Mouse (Mus musculus): ENCODE measurements around the gene Sgcd. TPM values are rescaled to one million over a fixed set of nuclear protein-coding genes. Genes with fewer than 3 reads are reported as not detected.
"Not testable (repeated sequence)": the region's sequence is repeated elsewhere in the genome, so short reads cannot be mapped to it uniquely, and the experiment has no call there.

Gene Sgcd
- polyA plus RNA-seq, 1 experiment from 2014 or later: 4.0 TPM

- no peak overlapping the region for H3K9ac ChIP-seq
- no peak for ATAC-seq (ENCODE audit: low FRiP score)
- H3K4me2 ChIP-seq: no peak overlapping the region
- WGBS: 89% methylated on average over 1 of the region's 1 CpGs
- H3K27me3 ChIP-seq: no peaks in the 10 kb centered on the region
- no peaks in the 10 kb centered on the region for H3K36me3 ChIP-seq
- H3K4me1 ChIP-seq (replicated peaks): no peaks in the 10 kb centered on the region
- no peak overlapping the region for H3K4me3 ChIP-seq
- H3K9me3 ChIP-seq: no peaks in the 10 kb centered on the region
- no peak overlapping the region for H3K27ac ChIP-seq
Observed at GRCm38 (mm10) chr11:47568488-47568887, 420.3 kb downstream of the Sgcd start.

DNA sequence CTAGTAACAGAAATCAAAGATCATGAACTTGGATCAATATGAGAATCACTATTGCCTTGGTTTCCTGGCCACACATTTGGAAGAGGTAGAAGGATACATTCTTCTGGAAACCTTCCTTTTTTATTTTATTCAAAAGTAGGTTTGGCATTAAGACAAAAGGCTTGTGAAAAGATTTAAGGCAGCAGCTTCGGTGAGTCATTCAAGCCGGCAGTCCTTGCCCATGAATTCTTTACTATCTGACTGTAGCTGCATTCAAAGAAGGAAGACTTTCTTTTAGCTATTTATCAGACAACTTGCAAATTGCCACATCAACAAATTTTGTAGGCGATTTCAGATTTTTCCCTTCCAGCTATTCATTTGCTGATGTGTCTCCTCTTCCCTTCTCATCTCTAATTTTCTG lies 422.6 kb downstream of the Sgcd start:
- WGBS: 88% methylated on average over 3 of the region's 3 CpGs
- no peak overlapping the region for H3K27ac ChIP-seq

DNA sequence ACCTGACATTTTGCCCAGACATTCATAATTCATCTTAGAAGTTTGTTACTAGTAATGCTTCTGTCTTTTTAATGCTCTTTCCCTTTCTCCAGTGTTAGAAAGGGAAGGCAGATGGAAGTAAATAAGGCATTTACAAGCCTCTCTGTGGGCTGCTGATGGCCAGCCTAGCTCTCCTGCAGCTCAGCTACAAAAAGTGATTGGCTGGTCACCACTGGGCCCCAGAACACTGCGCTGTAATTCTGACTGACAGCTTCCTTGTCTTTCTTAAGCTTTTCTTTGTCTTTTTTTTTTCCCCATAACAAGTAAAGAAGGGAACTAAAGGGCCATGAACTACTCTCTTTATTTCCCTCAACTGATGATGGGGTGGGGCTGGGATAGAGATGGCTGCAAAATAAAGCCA lies 463.9 kb downstream of the Sgcd start:
- H3K27ac ChIP-seq: no peak overlapping the region
- no peaks in the 10 kb centered on the region for H3K9me3 ChIP-seq
- no peak for ATAC-seq (ENCODE audit: low FRiP score)
- H3K9ac ChIP-seq: no peak overlapping the region
- 10% methylated on average over 1 of the region's 1 CpGs for WGBS
- no peaks in the 10 kb centered on the region for H3K27me3 ChIP-seq
- no peak overlapping the region for H3K4me3 ChIP-seq
- no peaks in the 10 kb centered on the region for H3K4me1 ChIP-seq (replicated peaks)
- H3K4me2 ChIP-seq: no peak overlapping the region
- H3K36me3 ChIP-seq: no peaks in the 10 kb centered on the region

More for the DNA sequence above, 422.6 kb downstream of the Sgcd start:
- no peaks in the 10 kb centered on the region for H3K27me3 ChIP-seq
- H3K4me2 ChIP-seq: no peak overlapping the region
- no peaks in the 10 kb centered on the region for H3K9me3 ChIP-seq
- no peak for ATAC-seq (ENCODE audit: low FRiP score)
- H3K4me3 ChIP-seq: no peak overlapping the region
- H3K4me1 ChIP-seq (replicated peaks): no peaks in the 10 kb centered on the region
- H3K36me3 ChIP-seq: no peaks in the 10 kb centered on the region
- no peak overlapping the region for H3K9ac ChIP-seq

DNA sequence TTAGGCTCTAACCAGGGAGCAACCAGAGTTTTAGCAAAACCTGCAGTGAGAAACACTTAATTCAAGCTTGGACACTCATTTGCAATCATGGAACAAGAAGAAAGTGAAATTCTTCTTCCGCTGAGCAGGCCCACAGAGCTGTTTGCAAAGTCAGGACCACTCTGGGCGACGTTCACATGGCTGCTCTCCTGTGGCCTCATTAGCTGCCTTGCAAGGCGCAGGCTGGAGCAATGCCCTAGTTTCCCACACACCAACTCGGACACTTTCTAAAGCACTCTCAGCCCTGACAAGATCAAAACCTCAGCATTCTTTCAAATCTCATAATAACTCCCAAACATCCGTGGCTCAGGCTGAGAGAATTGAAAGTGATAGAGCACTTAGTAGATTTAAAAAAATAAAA lies 480.7 kb downstream of the Sgcd start:
- no peaks in the 10 kb centered on the region for H3K36me3 ChIP-seq
- no peaks in the 10 kb centered on the region for H3K9me3 ChIP-seq
- no peak overlapping the region for H3K4me2 ChIP-seq
- 84% methylated on average over 6 of the region's 6 CpGs for WGBS
- H3K4me1 ChIP-seq (replicated peaks): no peaks in the 10 kb centered on the region
- no peak overlapping the region for H3K27ac ChIP-seq
- no peak for ATAC-seq (ENCODE audit: low FRiP score)
- no peak overlapping the region for H3K4me3 ChIP-seq
- H3K27me3 ChIP-seq: no peaks in the 10 kb centered on the region
- H3K9ac ChIP-seq: no peak overlapping the region

DNA sequence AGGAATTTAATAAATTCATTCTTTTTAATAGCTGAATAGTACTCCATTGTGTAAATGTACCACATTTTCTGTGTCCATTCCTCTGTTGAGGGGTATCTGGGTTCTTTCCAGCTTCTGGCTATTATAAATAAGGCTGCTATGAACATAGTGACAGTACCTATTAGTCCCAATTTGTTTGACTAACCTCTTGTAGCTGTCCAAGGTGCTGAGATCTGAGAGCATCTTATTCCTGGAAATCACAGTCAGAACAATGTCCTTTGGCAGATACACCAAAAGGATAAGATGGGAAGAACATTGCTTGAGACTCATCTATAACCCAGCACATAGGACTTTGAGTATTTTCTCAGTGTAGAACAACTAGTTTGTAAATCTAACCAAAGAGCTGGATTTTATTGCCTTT lies 485.5 kb downstream of the Sgcd start:
- H3K9ac ChIP-seq; H3K9me3 ChIP-seq; H3K36me3 ChIP-seq; H3K27me3 ChIP-seq; H3K27ac ChIP-seq; H3K4me1 ChIP-seq (replicated peaks); H3K4me3 ChIP-seq; ATAC-seq (ENCODE audit: low FRiP score); H3K4me2 ChIP-seq: not testable (repeated sequence)

DNA sequence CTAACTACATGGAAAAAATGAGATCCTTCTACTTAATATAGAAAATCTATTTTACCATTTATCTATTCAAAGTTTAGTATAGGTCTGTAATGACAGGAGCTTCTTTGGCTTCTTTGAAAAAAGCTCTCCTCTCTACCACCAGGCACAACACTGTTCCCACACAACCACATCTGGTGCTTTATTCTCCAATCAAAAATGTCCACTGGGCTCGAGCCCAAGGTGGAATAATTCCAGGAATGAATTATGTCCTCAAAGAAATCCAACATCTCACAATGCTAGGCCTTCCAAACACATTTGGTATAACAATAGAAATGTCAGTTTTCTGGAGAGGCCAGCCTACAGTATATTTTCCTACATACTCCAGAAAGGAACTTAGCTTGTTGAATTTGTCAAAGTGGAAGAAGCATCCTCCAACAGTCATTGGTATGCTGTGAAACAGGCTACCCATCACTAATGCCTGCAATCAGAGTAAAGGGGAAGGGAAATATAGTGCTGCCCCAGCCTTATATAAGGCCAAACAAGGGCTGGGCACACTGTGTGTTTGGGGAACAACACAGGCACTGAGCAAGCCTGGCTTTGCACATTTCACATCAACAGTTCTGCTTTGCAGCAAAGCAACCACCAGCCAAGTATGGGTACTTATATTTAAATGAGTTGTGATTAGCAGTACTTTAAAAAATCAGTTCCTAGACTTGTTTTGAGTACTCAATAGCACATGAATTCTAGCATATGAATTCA lies 515.1 kb downstream of the Sgcd start:
- Histone ChIP-seq H3K27ac (no peak overlapping the region), H3K9ac (no peak overlapping the region), H3K9me3 (no peaks in the 10 kb centered on the region), H3K36me3 (no peaks in the 10 kb centered on the region), H3K4me3 (no peak overlapping the region), H3K4me1 (replicated peaks) (no peaks in the 10 kb centered on the region), H3K27me3 (no peaks in the 10 kb centered on the region), H3K4me2 (no peak overlapping the region)
- 65% methylated on average over 1 of the region's 1 CpGs for WGBS
- no peak for ATAC-seq (ENCODE audit: low FRiP score)

GRCm38 (mm10) chr11:47460700-47461099 lies 528.1 kb downstream of the Sgcd start:
- not testable (repeated sequence) for H3K27ac ChIP-seq; H3K4me1 ChIP-seq (replicated peaks); ATAC-seq (ENCODE audit: low FRiP score); H3K4me2 ChIP-seq; H3K27me3 ChIP-seq; H3K36me3 ChIP-seq; H3K4me3 ChIP-seq; H3K9me3 ChIP-seq; H3K9ac ChIP-seq

DNA sequence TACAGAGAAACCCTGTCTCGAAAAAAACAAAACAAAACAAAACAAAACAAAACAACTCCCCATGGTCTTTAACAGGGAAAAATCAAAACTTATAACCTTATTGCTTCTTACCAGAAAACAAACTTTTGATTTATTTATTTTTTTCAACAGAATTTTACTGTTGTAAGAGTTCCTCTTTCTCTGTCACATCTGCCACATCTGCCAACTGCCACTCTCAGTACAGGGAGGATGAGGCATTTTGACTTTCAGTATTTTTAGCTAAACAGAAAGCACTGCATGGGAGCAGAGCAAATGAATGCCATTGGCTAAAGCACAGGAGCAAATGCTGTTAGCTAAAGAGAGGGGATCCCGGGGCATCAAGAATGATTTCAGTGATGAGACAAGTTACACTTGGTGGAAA lies 528.6 kb downstream of the Sgcd start:
- H3K9me3 ChIP-seq: no peaks in the 10 kb centered on the region
- no peak overlapping the region for H3K27ac ChIP-seq
- H3K4me3 ChIP-seq: no peak overlapping the region
- no peaks in the 10 kb centered on the region for H3K27me3 ChIP-seq
- no peak for ATAC-seq (ENCODE audit: low FRiP score)
- WGBS: 82% methylated on average over 2 of the region's 2 CpGs
- H3K4me1 ChIP-seq (replicated peaks): no peaks in the 10 kb centered on the region; the same call in 1 of the 2 replicates
- no peak overlapping the region for H3K4me2 ChIP-seq
- no peaks in the 10 kb centered on the region for H3K36me3 ChIP-seq
- no peak overlapping the region for H3K9ac ChIP-seq

DNA sequence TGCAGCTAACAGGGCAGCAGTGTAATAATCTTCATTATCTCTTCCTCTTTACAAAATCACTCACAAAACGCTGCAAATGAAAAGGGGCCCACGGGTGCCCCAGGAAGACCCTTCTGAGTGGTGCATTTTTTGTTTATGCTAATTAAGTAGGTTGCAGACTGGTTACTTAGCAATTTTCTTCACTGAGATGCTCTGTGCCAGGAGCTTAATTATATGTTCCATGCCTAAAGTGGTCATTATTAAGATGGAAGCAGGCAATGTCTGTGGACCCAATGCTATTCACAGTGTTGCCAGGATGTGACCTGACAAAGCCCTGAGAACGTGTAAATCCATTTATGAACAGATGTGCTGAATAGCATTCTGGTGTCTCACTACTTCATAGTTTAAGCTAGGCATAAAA lies 529.6 kb downstream of the Sgcd start:
- peak; percentile 49; the same call in 1 of the 2 replicates for ATAC-seq (ENCODE audit: low FRiP score)

DNA sequence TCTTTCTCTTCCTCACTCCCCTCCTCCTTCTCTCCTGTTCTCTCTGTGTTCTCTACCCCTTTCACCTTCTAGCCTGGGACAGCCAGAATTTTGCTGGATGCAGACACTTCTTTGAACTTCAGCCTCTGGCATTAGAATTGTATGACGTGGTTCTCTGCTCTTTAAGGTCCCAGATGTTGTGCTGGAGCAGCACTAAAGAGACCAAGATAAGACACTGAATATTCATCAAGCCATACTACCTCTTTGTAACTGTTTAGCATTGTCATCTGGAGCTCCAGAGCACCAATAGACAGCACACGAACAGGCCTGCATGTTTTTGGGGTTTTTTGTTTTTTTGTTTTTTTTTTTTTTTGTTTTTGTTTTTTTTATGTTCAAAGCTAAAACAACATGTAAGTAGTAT lies 541.0 kb downstream of the Sgcd start:
- Histone ChIP-seq H3K9ac (no peak overlapping the region), H3K27ac (no peak overlapping the region), H3K4me1 (replicated peaks) (no peaks in the 10 kb centered on the region), H3K4me2 (no peak overlapping the region), H3K36me3 (no peaks in the 10 kb centered on the region), H3K9me3 (no peaks in the 10 kb centered on the region), H3K4me3 (no peak overlapping the region), H3K27me3 (no peaks in the 10 kb centered on the region)
- no peak for ATAC-seq (ENCODE audit: low FRiP score)
- 52% methylated on average over 2 of the region's 2 CpGs for WGBS

More for the DNA sequence above, 529.6 kb downstream of the Sgcd start:
- Histone ChIP-seq H3K27me3 (no peaks in the 10 kb centered on the region), H3K27ac (no peak overlapping the region), H3K4me1 (replicated peaks) (no peaks in the 10 kb centered on the region; the same call in 1 of the 2 replicates), H3K4me2 (no peak overlapping the region), H3K4me3 (no peak overlapping the region), H3K9me3 (no peaks in the 10 kb centered on the region), H3K9ac (no peak overlapping the region), H3K36me3 (no peaks in the 10 kb centered on the region)
- 35% methylated on average over 3 of the region's 3 CpGs for WGBS

DNA sequence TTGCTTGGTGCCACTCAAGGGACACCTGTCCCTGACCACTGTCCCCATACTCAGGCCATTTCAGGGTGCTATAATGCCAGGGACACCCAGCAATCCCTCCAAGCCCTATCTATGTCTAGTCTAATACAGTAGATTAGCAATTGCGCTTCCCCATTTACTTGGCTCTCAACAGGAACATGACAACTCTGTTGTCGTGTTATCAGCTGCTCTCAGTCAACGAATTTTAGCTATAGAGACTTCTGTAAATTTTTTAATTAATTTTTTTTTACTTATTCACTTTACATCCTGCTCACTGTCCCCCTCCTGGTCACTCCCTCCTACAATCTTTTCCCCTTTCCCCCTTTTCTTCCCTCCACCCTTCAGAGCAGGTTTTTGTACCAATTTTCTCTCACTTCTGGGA lies 542.4 kb downstream of the Sgcd start:
- Histone ChIP-seq H3K36me3 (no peaks in the 10 kb centered on the region), H3K27ac (no peak overlapping the region), H3K4me2 (no peak overlapping the region), H3K4me3 (no peak overlapping the region), H3K27me3 (no peaks in the 10 kb centered on the region), H3K9me3 (no peaks in the 10 kb centered on the region), H3K4me1 (replicated peaks) (no peaks in the 10 kb centered on the region), H3K9ac (no peak overlapping the region)
- 90% methylated on average over 3 of the region's 3 CpGs for WGBS
- no peak for ATAC-seq (ENCODE audit: low FRiP score)

DNA sequence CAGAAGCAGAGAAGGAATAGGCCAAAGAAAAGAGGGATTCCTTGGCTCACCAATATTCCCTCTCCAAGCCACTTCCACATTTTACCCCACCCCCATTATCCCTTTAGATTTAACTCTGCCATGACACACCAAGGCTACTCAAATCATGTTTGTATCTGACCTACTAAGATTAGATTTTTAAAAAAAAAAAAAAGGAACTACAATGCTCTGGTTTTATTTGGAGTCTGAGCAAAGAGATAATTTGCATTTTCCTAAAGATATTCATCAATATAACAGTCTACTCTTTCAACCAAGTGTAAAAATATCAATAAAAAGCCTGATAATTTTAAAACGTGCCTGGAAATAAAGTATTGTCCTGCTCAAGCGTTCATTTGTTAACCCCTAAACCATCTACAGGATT lies 543.1 kb downstream of the Sgcd start:
- 78% methylated on average over 2 of the region's 2 CpGs for WGBS
- H3K27ac ChIP-seq: no peak overlapping the region
- ATAC-seq (ENCODE audit: low FRiP score): no peak
- no peaks in the 10 kb centered on the region for H3K4me1 ChIP-seq (replicated peaks)
- no peak overlapping the region for H3K4me3 ChIP-seq
- H3K9ac ChIP-seq: no peak overlapping the region
- no peaks in the 10 kb centered on the region for H3K27me3 ChIP-seq
- no peaks in the 10 kb centered on the region for H3K36me3 ChIP-seq
- no peak overlapping the region for H3K4me2 ChIP-seq
- H3K9me3 ChIP-seq: no peaks in the 10 kb centered on the region

- no peak for ATAC-seq (ENCODE audit: low FRiP score)
- Histone ChIP-seq H3K4me2 (no peak overlapping the region), H3K9me3 (no peaks in the 10 kb centered on the region), H3K4me1 (replicated peaks) (no peaks in the 10 kb centered on the region), H3K36me3 (no peaks in the 10 kb centered on the region), H3K9ac (no peak overlapping the region), H3K27ac (no peak overlapping the region), H3K4me3 (no peak overlapping the region), H3K27me3 (no peaks in the 10 kb centered on the region)
- 81% methylated on average over 2 of the region's 2 CpGs for WGBS
Observed at GRCm38 (mm10) chr11:47442266-47442665, 546.5 kb downstream of the Sgcd start.

All from hindbrain, embryonic 13.5 days (tissue).